Mouse (Mus musculus) heart, postnatal 0 days (tissue): ENCODE measurements around the gene Zfand2b.

ENCODE experiments used
- CTCF ChIP-seq: IDR thresholded peaks from 2 replicates; pipeline ENCODE4 v1.5.1; 2016; ENCODE audit warnings: antibody characterized with exemption, control low read depth, low read depth
- EP300 ChIP-seq: IDR thresholded peaks from 2 replicates; pipeline ENCODE4 v1.6.1; 2016; ENCODE audit warnings: antibody characterized with exemption, low read depth

DNA sequence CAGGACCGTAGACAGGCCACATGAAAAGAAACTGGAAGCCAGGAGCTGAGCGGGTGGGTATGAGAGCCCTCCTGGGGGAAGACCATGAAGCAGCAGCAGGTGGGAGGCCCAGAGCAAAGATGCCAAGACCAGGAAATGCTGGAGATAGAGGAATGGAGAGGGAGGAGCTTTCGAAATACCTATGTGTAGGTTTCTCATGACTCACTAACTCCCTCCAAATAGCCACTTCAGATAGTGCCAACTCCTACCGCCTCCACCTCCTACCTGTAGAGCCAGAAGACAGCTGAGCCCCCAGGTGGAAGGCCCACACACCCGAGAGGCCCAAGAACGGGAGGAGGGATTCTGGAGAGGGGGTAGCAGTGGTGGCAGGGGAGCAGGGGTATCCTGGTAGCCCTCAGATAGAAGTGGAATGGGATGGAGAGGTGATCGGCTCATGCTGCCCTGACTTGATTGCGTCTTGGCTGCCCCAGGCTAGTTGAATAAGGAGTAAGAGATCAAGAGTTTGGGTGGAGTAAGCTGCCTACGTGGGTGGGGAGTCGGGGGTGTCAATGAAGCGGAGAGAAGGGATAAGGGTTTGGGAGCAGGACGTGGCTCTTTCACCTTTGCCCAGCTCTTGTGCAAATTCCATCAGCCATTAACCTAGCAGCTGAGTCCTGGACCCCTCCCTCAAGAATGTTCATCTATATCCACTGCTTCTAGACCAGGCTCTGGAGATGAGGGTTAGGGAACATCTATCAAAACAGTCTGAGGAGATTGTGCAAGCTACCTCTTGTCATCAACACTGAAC is 34.8 kb upstream of the Zfand2b start, which contains the start of gene Slc23a3:
- no peak for TF ChIP-seq CTCF
- no peak for TF ChIP-seq EP300
